In genomic region chr10:107223186-107223440, GRCm38 (mm10) we compare ENCODE assay signal across 16 mouse cellular contexts.
"Had no signal": no experiment of that assay in that cellular context is flagged by ENCODE, and none has a peak within 500 bp of the region (broad histone marks: within the 10 kb centered on the region; RNA-seq: fewer than 3 reads in every experiment).

No protein-coding gene starts in this region.

- DNase-seq: heart, postnatal 10 days; heart, postnatal 14 days; heart, postnatal 36 days; heart, postnatal 4 days; kidney, adult 11 months; kidney, adult 18-20 months; kidney, adult 2 months; kidney, adult 8-10 months; kidney, adult 9 months; kidney, postnatal 10 days; kidney, postnatal 14 days; kidney, postnatal 25 days; kidney, postnatal 36 days; kidney, postnatal 4 days; layer of hippocampus, adult 9-11 months; layer of hippocampus, postnatal 36 days had no signal
